Mouse (Mus musculus): Measurements from ENCODE around the gene Slc24a3. TPM values are rescaled to one million over a fixed set of nuclear protein-coding genes. Genes with fewer than 3 reads are reported as not detected.

Slc24a3 gene
- polyA plus RNA-seq, 1 experiment = 54.2 TPM

DNA sequence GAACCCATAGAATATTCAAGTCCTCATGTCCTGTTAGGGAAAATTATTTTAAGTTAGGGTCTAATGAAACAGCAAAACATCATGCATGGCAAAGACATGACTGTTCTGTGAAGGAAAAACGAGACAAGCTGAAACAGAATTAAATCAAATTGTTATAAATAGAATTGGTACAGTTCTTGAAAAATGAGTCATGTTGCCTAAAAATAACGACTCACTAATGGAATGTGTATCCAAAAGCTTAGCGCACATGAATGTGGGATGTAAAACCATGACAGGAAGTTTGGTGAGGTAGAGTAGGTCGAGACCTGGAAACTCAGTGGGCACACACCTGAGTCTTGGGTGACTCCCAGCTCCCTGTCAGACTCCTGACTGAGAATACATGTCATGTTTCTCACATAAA is 502.6 kb downstream of the Slc24a3 start:
- H3K4me3 ChIP-seq (ENCODE audit: insufficient read depth, low read length) = no peak overlapping the region
- peaks cover 1% of the 10 kb centered on the region; the same call in 1 of the 2 replicates for H3K4me1 ChIP-seq (ENCODE audit: control insufficient read depth, insufficient read depth, low read length)
- no peak overlapping the region for H3K27ac ChIP-seq (ENCODE audit: insufficient read depth, low read length)
- TF ChIP-seq CTCF (IDR thresholded peaks at IDR 0.05; ENCODE audit: extremely low read depth, insufficient read depth, low read length) (no peak), POLR2A (IDR thresholded peaks at IDR 0.05; ENCODE audit: extremely low read depth, insufficient read depth, low read length) (no peak)

DNA sequence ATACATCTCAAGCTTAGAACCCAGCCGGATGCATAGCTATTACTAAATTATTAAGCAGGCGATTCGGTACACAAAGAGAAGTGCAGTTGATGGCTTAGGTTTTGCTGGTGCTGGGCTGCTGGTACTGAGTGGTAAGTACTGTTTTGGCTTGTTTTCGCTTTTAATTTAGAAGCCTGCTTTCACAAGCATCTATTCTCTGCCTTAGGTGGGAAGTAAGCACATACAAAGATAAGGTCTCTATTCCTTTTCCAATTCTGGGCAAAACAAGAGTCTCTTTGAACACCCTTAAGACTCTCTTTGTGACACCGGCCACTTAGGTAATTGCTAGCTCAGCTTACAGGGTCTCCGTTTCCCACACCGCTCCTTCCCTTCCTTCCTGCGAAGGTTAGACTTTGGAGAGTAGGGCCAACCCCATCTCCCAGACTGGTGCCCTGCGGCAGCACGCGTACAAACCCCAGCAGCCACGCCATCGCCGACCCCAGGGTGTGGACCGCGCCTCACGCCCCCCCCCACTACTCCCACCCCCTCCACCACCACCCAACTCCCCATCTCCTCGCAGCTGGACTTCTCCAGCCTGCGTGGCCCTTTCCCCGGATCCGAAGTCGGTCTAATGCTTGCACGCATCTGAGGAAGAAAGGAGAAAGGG is 507.1 kb downstream of the Slc24a3 start:
- H3K4me3 ChIP-seq (ENCODE audit: insufficient read depth, low read length) = peak overlapping the region; percentile 58
- TF ChIP-seq POLR2A (IDR thresholded peaks at IDR 0.05; ENCODE audit: extremely low read depth, insufficient read depth, low read length) = no peak
- no peak for TF ChIP-seq CTCF (IDR thresholded peaks at IDR 0.05; ENCODE audit: extremely low read depth, insufficient read depth, low read length)
- no peak overlapping the region for H3K27ac ChIP-seq (ENCODE audit: insufficient read depth, low read length)
- H3K4me1 ChIP-seq (ENCODE audit: control insufficient read depth, insufficient read depth, low read length) = peaks cover 1% of the 10 kb centered on the region; the same call in 1 of the 2 replicates

DNA sequence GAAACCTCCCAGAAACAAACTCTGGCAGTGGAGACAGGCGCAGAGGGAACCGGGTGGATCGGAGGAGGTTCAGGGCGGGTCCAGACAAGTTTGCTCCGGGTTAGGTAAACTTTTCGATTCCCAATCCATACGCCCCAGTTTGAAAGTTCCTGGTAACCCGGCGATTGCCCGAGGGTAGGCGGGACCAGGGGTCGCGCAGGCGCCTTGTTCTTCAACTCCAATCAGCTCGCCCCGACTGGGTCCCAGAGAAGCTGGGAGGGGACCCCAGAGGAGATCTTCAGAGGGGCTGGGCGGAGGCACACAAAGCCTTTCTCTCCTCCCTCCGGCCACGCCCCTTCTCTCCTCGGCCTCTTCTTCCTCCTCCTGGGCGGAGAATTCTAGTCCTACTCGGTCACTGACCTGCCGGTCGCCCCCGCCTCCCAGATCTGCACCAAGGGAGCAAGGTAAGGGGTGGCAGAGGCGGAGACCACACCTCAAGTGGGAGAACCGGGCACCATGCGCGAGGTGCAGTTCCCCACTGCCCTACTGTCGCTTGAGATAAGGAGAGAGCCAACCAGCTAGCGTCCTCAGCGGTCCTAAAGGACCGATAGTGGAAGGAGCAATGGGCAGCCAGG is 507.7 kb downstream of the Slc24a3 start, which contains the start of gene Rin2:
TSS of gene Rin2 (plus strand) at position 74 of the 614 bp plus-strand sequence.
- H3K4me1 ChIP-seq (ENCODE audit: control insufficient read depth, insufficient read depth, low read length) = no peaks in the 10 kb centered on the region
- TF ChIP-seq POLR2A (IDR thresholded peaks at IDR 0.05; ENCODE audit: extremely low read depth, insufficient read depth, low read length) = no peak
- no peak for TF ChIP-seq CTCF (IDR thresholded peaks at IDR 0.05; ENCODE audit: extremely low read depth, insufficient read depth, low read length)
- H3K27ac ChIP-seq (ENCODE audit: insufficient read depth, low read length) = no peak within 1 kb of the TSS
- peak within 1 kb of the TSS; percentile 58 for H3K4me3 ChIP-seq (ENCODE audit: insufficient read depth, low read length)

DNA sequence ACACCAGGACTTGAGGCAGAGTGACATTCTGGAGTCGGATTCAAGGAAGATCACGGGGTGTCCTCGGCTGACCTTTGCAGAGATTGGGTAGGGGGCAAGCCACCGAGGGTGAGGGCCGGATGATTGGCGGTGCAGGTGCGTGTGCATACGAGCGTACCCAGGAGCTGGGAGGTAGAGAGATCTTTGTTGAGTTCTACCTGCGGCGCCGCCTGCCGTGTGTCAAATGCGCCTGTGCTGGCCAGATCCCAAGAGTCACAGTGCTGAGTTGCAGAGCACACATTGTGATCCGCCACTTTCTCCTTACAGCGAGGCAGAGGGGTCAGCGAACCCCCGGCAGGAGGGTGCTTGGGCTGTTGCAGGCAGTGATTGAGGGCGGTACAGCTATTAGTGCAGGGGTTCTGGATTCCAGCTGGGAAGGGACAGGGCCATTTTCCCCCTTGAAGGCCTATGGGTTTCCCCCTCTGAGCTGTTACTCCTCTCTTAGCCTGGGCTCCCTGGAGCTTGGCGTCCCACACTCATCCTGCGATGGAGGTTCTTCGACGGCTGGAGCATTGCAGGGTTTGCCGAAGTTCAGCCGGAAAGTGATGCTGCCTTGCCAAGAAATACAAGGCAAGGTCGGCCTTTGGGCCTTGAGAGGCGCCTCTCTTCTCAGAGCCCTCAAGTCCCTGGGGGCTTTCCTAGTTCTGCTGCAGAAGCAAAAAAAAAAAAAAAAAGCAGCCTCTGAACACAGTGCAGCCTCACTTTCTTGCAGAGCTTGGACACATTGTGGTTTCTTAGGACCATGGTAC is 508.4 kb downstream of the Slc24a3 start:
- TF ChIP-seq CTCF (IDR thresholded peaks at IDR 0.05; ENCODE audit: extremely low read depth, insufficient read depth, low read length) (no peak), POLR2A (IDR thresholded peaks at IDR 0.05; ENCODE audit: extremely low read depth, insufficient read depth, low read length) (no peak)
- Histone ChIP-seq H3K4me3 (ENCODE audit: insufficient read depth, low read length) (peak overlapping the region; percentile 58), H3K27ac (ENCODE audit: insufficient read depth, low read length) (no peak overlapping the region), H3K4me1 (ENCODE audit: control insufficient read depth, insufficient read depth, low read length) (no peaks in the 10 kb centered on the region)

DNA sequence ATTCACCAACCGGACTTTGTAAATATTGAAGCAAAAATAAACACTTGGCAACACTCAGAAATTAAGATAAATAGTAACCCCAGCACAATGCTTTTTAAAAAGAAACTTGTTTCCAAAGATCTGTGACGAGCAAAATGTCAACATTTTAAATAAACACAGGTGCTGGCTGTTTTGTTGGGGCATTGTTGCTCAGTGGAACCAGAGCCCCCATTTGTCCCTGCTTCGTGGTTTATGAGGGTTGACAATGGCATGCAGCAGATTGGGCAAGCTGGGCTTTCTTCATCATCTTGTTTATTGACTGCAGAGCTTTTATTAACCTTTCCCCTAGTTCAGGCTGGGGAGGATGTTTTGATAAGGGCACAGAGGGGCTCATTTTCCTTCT is 509.0 kb downstream of the Slc24a3 start:
- Histone ChIP-seq H3K4me3 (ENCODE audit: insufficient read depth, low read length) (no peak overlapping the region), H3K27ac (ENCODE audit: insufficient read depth, low read length) (no peak overlapping the region; the same call in 1 of the 2 replicates), H3K4me1 (ENCODE audit: control insufficient read depth, insufficient read depth, low read length) (no peaks in the 10 kb centered on the region)
- TF ChIP-seq CTCF (IDR thresholded peaks at IDR 0.05; ENCODE audit: extremely low read depth, insufficient read depth, low read length) (no peak), POLR2A (IDR thresholded peaks at IDR 0.05; ENCODE audit: extremely low read depth, insufficient read depth, low read length) (no peak)

DNA sequence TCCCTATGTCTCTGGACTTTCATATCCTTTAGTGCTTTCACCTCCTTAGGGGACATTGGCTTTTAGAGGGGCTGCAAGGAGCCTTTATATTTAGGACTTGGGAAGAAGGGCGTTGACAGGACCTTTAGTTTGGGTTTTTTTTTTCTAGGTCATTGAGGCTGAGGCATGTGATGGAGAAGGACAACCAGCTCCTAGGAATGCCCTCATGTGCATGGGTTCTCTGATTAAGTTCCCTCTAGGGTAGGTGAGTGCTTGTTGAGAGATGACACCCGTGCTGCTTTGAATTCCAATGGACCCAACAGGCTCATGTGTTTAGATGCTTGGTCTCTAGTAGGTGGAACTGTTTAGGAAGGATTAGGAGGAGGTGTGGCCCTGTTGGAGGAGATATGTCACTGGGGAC is 509.4 kb downstream of the Slc24a3 start:
- no peak overlapping the region for H3K4me3 ChIP-seq (ENCODE audit: insufficient read depth, low read length)
- H3K27ac ChIP-seq (ENCODE audit: insufficient read depth, low read length) = peak overlapping the region; percentile 70
- no peaks in the 10 kb centered on the region for H3K4me1 ChIP-seq (ENCODE audit: control insufficient read depth, insufficient read depth, low read length)
- TF ChIP-seq POLR2A (IDR thresholded peaks at IDR 0.05; ENCODE audit: extremely low read depth, insufficient read depth, low read length) (no peak), CTCF (IDR thresholded peaks at IDR 0.05; ENCODE audit: extremely low read depth, insufficient read depth, low read length) (no peak)

DNA sequence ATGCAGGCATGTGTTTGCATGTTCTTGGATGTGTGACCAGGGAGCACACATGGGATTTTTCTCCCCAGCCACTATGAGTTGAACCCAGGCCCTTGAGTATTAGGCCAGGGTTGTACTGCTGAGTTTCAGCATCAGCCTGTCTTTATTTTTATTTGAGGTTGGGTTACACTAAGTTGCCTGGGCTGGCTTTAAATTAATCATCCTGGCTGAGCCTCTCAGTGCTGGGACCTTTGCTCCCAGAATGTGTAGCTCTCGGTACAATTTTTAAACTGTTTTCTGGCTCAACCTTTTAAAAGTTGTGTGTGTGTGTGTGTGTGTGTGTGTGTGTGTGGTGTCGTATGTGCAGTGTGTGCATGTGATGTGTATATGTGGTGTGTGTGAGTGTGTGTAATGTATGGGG is 512.6 kb downstream of the Slc24a3 start:
- TF ChIP-seq CTCF (IDR thresholded peaks at IDR 0.05; ENCODE audit: extremely low read depth, insufficient read depth, low read length) = no peak
- TF ChIP-seq POLR2A (IDR thresholded peaks at IDR 0.05; ENCODE audit: extremely low read depth, insufficient read depth, low read length) = no peak
- Histone ChIP-seq H3K4me1 (ENCODE audit: control insufficient read depth, insufficient read depth, low read length) (peaks cover 4% of the 10 kb centered on the region), H3K27ac (ENCODE audit: insufficient read depth, low read length) (no peak overlapping the region), H3K4me3 (ENCODE audit: insufficient read depth, low read length) (no peak overlapping the region)

DNA sequence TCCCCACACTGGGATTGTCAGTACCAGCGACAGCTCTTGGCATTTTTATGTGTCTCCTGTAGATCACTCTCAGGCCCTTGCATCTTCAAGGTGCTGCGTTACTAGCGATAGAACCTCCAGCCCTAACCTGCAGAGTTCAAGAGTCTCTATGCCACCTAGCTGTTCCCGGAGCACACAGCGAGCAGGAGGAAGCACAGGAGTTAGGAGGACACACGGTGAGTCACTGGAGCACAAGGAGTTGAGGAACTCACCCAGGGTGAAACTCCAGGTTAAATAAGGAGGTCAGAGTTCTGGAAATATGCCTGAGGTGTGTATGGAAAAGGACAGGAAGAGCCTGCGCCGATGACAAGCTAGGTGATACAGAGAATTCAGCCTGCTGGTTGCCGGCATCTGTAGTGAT is 513.2 kb downstream of the Slc24a3 start:
- no peak overlapping the region for H3K27ac ChIP-seq (ENCODE audit: insufficient read depth, low read length)
- H3K4me1 ChIP-seq (ENCODE audit: control insufficient read depth, insufficient read depth, low read length) = peaks cover 4% of the 10 kb centered on the region
- no peak overlapping the region for H3K4me3 ChIP-seq (ENCODE audit: insufficient read depth, low read length)
- TF ChIP-seq POLR2A (IDR thresholded peaks at IDR 0.05; ENCODE audit: extremely low read depth, insufficient read depth, low read length) (no peak), CTCF (IDR thresholded peaks at IDR 0.05; ENCODE audit: extremely low read depth, insufficient read depth, low read length) (no peak)

DNA sequence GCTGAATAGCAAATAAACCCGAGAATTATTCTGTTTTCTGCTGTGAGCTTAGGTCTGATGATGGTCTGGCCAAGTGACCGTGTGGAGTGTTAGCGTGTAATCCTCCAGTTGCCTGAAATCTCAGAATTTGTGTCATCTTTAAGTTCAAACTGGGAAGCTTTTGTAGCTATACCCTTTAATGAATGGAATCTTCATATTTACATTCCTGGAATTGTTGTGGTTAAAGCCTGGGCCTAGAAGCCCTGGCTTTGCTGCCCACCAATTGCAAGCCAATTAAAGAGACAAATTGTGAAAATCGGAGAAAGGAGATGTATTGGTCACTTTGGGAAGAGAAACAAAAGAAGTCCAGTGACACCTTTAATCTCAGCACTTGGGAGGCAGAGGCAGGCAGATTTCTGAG is 514.1 kb downstream of the Slc24a3 start:
- TF ChIP-seq POLR2A (IDR thresholded peaks at IDR 0.05; ENCODE audit: extremely low read depth, insufficient read depth, low read length) = no peak
- no peak for TF ChIP-seq CTCF (IDR thresholded peaks at IDR 0.05; ENCODE audit: extremely low read depth, insufficient read depth, low read length)
- no peak overlapping the region for H3K4me3 ChIP-seq (ENCODE audit: insufficient read depth, low read length)
- no peak overlapping the region for H3K27ac ChIP-seq (ENCODE audit: insufficient read depth, low read length)
- H3K4me1 ChIP-seq (ENCODE audit: control insufficient read depth, insufficient read depth, low read length) = peaks cover 4% of the 10 kb centered on the region
